Mouse (Mus musculus): ENCODE data around the gene Blmh.

- TF ChIP-seq CTCF (IDR thresholded peaks at IDR 0.05; ENCODE audit: extremely low read depth, insufficient read depth, insufficient read length, insufficient replicate concordance) (no peak), POLR2A (IDR thresholded peaks at IDR 0.05; ENCODE audit: low read depth, low read length) (no peak)
Measured at GRCm38 (mm10) chr11:77019539-77019938, 94.9 kb downstream of the Blmh start.
